Mouse (Mus musculus) olfactory bulb, adult 2 months (tissue): Measurements from ENCODE around the gene 1700029I15Rik.

Experiments used
- CTCF ChIP-seq: fragments of 200-500 bp; IDR thresholded peaks from 2 replicates; pipeline ENCODE4 v1.5.1; 2012; ENCODE audit warnings: low read depth, mild to moderate bottlenecking, low read length, moderate library complexity; ENCODE audit not compliant: insufficient read depth
- POLR2A ChIP-seq: fragments of 200-500 bp; IDR thresholded peaks from 2 replicates; pipeline ENCODE4 v1.6.1; 2012; ENCODE audit warnings: mild to moderate bottlenecking, low read depth, low read length, moderate library complexity; ENCODE audit not compliant: insufficient read depth

DNA sequence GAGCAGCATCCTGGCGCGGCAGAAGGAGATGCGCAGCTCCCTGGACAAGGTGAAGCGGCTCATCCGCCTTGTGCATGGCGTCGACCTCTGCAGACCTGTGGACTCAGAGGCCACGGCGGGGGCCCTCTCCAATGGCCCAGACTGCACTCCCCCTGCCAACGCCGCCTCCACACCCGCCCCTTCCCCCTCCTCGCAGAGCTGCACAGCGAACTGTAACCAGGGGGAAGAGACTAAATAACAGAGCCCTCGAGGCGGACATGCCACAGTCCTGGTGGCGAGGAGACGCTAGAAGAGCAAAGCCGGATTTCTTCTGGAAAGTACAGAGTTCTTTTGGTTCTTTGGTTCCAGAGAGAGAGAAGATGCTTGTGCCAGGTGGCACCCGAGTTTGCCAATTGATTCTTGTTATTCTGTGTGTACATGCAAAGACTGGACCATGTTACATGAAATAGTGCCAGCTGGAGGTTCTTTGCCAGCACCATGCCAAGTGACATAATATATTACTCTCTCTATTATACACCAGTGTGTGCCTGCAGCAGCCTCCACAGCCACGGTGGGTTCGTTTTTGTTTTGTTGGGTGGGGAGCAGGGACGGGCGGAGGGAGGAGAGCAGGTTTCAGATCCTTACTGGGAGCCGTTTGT lies 22.0 kb upstream of the 1700029I15Rik start:
- TF ChIP-seq CTCF (no peak), POLR2A (no peak)
